In the genomic region with DNA sequence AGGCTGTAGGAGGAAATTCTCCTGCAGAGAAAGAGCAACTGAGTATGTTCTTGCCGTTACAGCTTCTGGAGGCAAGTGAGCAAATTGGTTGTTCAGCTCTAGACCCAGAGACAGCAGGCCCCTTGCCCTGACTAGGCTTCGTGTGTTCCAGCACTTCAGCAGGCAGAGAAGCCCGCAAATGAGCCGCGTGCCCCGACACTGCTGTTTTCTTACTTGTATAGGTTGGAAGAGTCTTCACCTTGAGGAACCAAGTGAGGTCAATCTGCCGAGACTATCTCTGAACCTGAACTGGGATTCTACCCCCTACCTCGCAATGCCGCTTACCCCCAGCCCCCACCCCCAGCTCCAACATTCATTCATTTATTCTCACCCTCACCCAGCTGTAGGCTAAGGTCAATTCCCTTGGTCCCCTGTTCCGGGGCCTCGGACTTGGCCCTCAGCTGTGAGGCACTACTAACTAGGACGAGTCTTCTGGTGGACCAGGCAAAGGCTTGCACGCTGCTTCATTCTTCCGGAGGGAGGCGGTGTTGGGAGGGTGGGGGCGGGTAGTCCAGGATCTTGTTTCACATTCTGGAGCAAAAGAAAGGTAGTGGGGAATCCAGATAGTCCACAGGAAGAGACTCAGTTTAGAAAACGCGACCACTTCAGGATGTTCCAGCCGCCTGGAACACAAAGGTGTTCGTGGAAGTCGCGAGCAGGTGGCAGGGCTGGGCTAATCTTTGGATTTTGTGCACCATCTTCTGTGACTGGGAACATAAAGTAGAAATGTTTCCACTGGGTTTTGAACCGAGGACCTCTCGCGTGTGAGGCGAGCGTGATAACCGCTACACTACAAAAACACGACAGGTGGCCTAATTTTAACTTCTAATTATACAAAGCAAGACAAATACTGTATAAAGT, we compare ENCODE assay signal across 8 mouse cellular contexts. TPM values are rescaled to one million over a fixed set of nuclear protein-coding genes. Genes with fewer than 3 reads are reported as not detected.
A peak's percentile ranks its signal among the peaks of the same experiment; 100 is the strongest.
DNase-seq lines count a peak whose midpoint lies in the region; ATAC-seq lines count a peak whose summit lies in the region.

No protein-coding gene starts in this region.

- 8% methylated on average over 29 of the region's 29 CpGs for WGBS in kidney, embryonic 15.5 days
- WGBS in hindbrain, embryonic 16.5 days = 5% methylated on average over 29 of the region's 29 CpGs

- H3K4me2 ChIP-seq in kidney, embryonic 15.5 days = peak overlapping the region; percentile 71
- H3K4me2 ChIP-seq in hindbrain, embryonic 16.5 days (ENCODE audit: low read length) = peak overlapping the region; percentile 80

- peak; percentile 42; the same call in 1 of the 2 replicates for ATAC-seq in kidney, embryonic 15.5 days (replicated peaks; ENCODE audit: low FRiP score)
- ATAC-seq in hindbrain, embryonic 16.5 days = peak; percentile 65
- peak; percentile 45 for ATAC-seq in megakaryocyte-erythroid progenitor cell, adult 5-6 weeks (replicated peaks; ENCODE audit: low FRiP score, low TSS enrichment, poor library complexity, severe bottlenecking)

- peaks cover under 1% of the 10 kb centered on the region for H3K27me3 ChIP-seq in kidney, embryonic 15.5 days
- H3K27me3 ChIP-seq in hindbrain, embryonic 16.5 days (replicated peaks; ENCODE audit: control insufficient read depth, insufficient read depth, low read length) = peaks cover 14% of the 10 kb centered on the region

- no peaks in the 10 kb centered on the region for H3K36me3 ChIP-seq in kidney, embryonic 15.5 days
- H3K36me3 ChIP-seq in hindbrain, embryonic 16.5 days (ENCODE audit: control insufficient read depth, insufficient read depth, low read length) = no peaks in the 10 kb centered on the region

- peak overlapping the region; percentile 46 for H3K4me3 ChIP-seq in kidney, embryonic 15.5 days (replicated peaks)
- H3K4me3 ChIP-seq in hindbrain, embryonic 16.5 days (ENCODE audit: low read length) = peak overlapping the region; percentile 56

- no peak for DNase-seq in kidney, adult 9 months
- peak; percentile 94 for DNase-seq in MEL-GATA-1-ER (ENCODE audit: extremely low read depth, low read depth)
- DNase-seq in embryo, embryonic 10.5 days (ENCODE audit: low spot score) = peak; percentile 82
- DNase-seq in yolk sac, embryonic 10.5 days (ENCODE audit: low spot score) = peak; percentile 80
- DNase-seq in urinary bladder, postnatal 25 days (ENCODE audit: low spot score) = no peak

- no peak overlapping the region for H3K27ac ChIP-seq in kidney, embryonic 15.5 days
- H3K27ac ChIP-seq in hindbrain, embryonic 16.5 days (ENCODE audit: low read depth, low read length) = no peak overlapping the region

- peaks cover 22% of the 10 kb centered on the region for H3K4me1 ChIP-seq in kidney, embryonic 15.5 days
- peaks cover 13% of the 10 kb centered on the region; the same call in 1 of the 2 replicates for H3K4me1 ChIP-seq in hindbrain, embryonic 16.5 days (ENCODE audit: control insufficient read depth, insufficient read depth, low read depth, low read length)

- H3K9me3 ChIP-seq in kidney, embryonic 15.5 days (replicated peaks) = no peaks in the 10 kb centered on the region
- no peaks in the 10 kb centered on the region for H3K9me3 ChIP-seq in hindbrain, embryonic 16.5 days (ENCODE audit: control insufficient read depth, low read length)

- H3K9ac ChIP-seq in kidney, embryonic 15.5 days = peak overlapping the region; percentile 9; the same call in 1 of the 2 replicates
- H3K9ac ChIP-seq in hindbrain, embryonic 16.5 days (ENCODE audit: low read depth, low read length) = peak overlapping the region; percentile 63

RNA-seq across cellular contexts. Expression of gene Abt1, which starts 12.1 kb away (rescaled TPM):
- 13.5 and 13.7 TPM in 2 replicates for polyA plus RNA-seq in kidney, embryonic 15.5 days (2015; fragmentation: Nextera tagmentation; extraction: Ambion mirVana)
- polyA plus RNA-seq in hindbrain, embryonic 16.5 days (2015; fragmentation: Nextera tagmentation; extraction: Ambion mirVana) = 9.8 and 10.1 TPM in 2 replicates
- 8.0 and 10.7 TPM in 2 replicates for total RNA-seq in megakaryocyte-erythroid progenitor cell, adult 5-6 weeks (2014; fragmentation: Nextera tagmentation)
- 12.8 and 13.7 TPM in 2 replicates for total RNA-seq in megakaryocyte-erythroid progenitor cell, adult 5-6 weeks (2017)

RNA-seq across cellular contexts. Expression of gene Zfp322a, which starts 42.6 kb away (rescaled TPM):
- polyA plus RNA-seq in kidney, embryonic 15.5 days (2015; fragmentation: Nextera tagmentation; extraction: Ambion mirVana) = 48.8 and 48.9 TPM in 2 replicates
- polyA plus RNA-seq in hindbrain, embryonic 16.5 days (2015; fragmentation: Nextera tagmentation; extraction: Ambion mirVana) = 46.2 and 48.2 TPM in 2 replicates
- total RNA-seq in megakaryocyte-erythroid progenitor cell, adult 5-6 weeks (2014; fragmentation: Nextera tagmentation) = 16.0 and 23.2 TPM in 2 replicates
- total RNA-seq in megakaryocyte-erythroid progenitor cell, adult 5-6 weeks (2017) = 64.7 and 75.8 TPM in 2 replicates

RNA-seq across cellular contexts. Expression of gene Btn1a1, which starts 54.1 kb away (rescaled TPM):
- 0.08 and 0.12 TPM in 2 replicates for polyA plus RNA-seq in kidney, embryonic 15.5 days (2015; fragmentation: Nextera tagmentation; extraction: Ambion mirVana)
- polyA plus RNA-seq in hindbrain, embryonic 16.5 days (2015; fragmentation: Nextera tagmentation; extraction: Ambion mirVana) = 0.09 and 0.20 TPM in 2 replicates
- not detected in 2 replicates for total RNA-seq in megakaryocyte-erythroid progenitor cell, adult 5-6 weeks (2014; fragmentation: Nextera tagmentation)
- not detected in 2 replicates for total RNA-seq in megakaryocyte-erythroid progenitor cell, adult 5-6 weeks (2017)

Comparison
In these comparisons a context has a peak if more than half of its experiments do, and no peak if none do; other contexts are left out.
1. DNase-seq: peak in MEL-GATA-1-ER (single experiment), embryo, embryonic 10.5 days (single experiment) and yolk sac, embryonic 10.5 days (single experiment); none in kidney, adult 9 months (single experiment) and urinary bladder, postnatal 25 days (single experiment).
2. Peak in every context shown above with its lines, with median percentiles within 50 percentile points of each other: ATAC-seq.